Comparison of ENCODE assay signal across 1 mouse cellular context in the genomic region with DNA sequence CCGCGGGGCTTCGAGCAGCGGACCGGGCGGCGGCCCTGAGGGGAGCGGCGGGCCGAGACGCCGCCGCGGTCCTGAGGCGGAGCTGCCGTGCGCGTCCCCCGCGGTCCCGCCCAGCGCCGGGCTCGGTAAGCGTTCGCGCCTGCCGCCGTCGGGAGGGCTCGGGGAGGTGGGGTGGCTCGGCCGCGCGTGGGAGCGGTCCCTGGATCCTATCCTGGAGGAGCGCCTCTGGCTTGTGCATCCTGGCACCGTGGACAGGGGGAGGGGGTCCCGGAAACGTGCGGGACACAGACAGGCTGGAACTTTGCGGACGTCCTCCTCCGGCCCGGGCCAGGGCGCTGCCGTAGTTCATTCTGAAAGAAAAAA.
TF ChIP-seq lines count a peak whose summit lies in the region.

No protein-coding gene starts in this region.

TF ChIP-seq in MEL, 35 proteins besides CTCF, POLR2A, EP300 and RAD21 (continued from another document):
- TF ChIP-seq TCF12 (IDR thresholded peaks at IDR 0.05; ENCODE audit: low read depth, low read length), result no peak
- TF ChIP-seq MXI1 (IDR thresholded peaks at IDR 0.05; ENCODE audit: low read depth, low read length), result no peak; the same call in 1 of the 2 replicates
- no peak for TF ChIP-seq CHD2 (IDR thresholded peaks at IDR 0.05; ENCODE audit: low read length)
- TF ChIP-seq TBP (IDR thresholded peaks at IDR 0.05; ENCODE audit: low read depth, low read length), result no peak
- 0 out of 2 replicates have a peak, but pooled peaks have one; percentile 73 for TF ChIP-seq UBTF (IDR thresholded peaks at IDR 0.05; ENCODE audit: borderline replicate concordance, insufficient read depth, low read depth, low read length)
- TF ChIP-seq RCOR1 (IDR thresholded peaks at IDR 0.05; ENCODE audit: low read depth, low read length), result no peak
- TF ChIP-seq SMC3 (IDR thresholded peaks at IDR 0.05; ENCODE audit: low read depth, low read length), result no peak
- no peak for TF ChIP-seq GATA1 (IDR thresholded peaks at IDR 0.05; ENCODE audit: low read depth, low read length)
- TF ChIP-seq SIN3A (IDR thresholded peaks at IDR 0.05; ENCODE audit: low read length), result peak; percentile 22; the same call in 1 of the 2 replicates
- TF ChIP-seq BHLHE40 (IDR thresholded peaks at IDR 0.05; ENCODE audit: borderline replicate concordance, low read depth, low read length), result no peak
- TF ChIP-seq ELF1 (IDR thresholded peaks at IDR 0.05; ENCODE audit: low read depth, low read length), result 0 out of 2 replicates have a peak, but pooled peaks have one; percentile 0
- no peak for TF ChIP-seq GABPA (IDR thresholded peaks at IDR 0.05; ENCODE audit: low read depth, low read length)
- TF ChIP-seq ZMIZ1 (IDR thresholded peaks at IDR 0.05; ENCODE audit: low read depth, low read length), result no peak
- TF ChIP-seq TAL1 (IDR thresholded peaks at IDR 0.05; ENCODE audit: low read length), result no peak
